10 mouse cellular contexts compared by ENCODE assay signal in genomic region chr14:55089199-55089947, GRCm38 (mm10). TPM values are rescaled to one million over a fixed set of nuclear protein-coding genes. Genes with fewer than 3 reads are reported as not detected.
DNase-seq lines count a peak whose midpoint lies in the region; ATAC-seq and TF ChIP-seq lines count a peak whose summit lies in the region.
"Had no signal": no experiment of that assay in that cellular context is flagged by ENCODE, and none has a peak within 500 bp of the region (broad histone marks: within the 10 kb centered on the region; RNA-seq: fewer than 3 reads in every experiment).

No protein-coding gene starts in this region.

- no peak for TF ChIP-seq CTCF in left cerebral cortex, adult 2 months (IDR thresholded peaks at IDR 0.05)

- peaks cover 49% of the 10 kb centered on the region for H3K4me1 ChIP-seq in midbrain, embryonic 14.5 days (ENCODE audit: control insufficient read depth, insufficient read depth, low read length)

- no peak for ATAC-seq in midbrain, embryonic 14.5 days (ENCODE audit: low FRiP score, low TSS enrichment)
- no peak for ATAC-seq in activated CD4-positive, CD25-positive, alpha-beta regulatory T cell, adult 4 months

- peak overlapping the region; percentile 89; the same call in 1 of the 2 replicates for H3K9ac ChIP-seq in midbrain, embryonic 14.5 days (replicated peaks; ENCODE audit: low read length)
- H3K9ac ChIP-seq: embryonic facial prominence, embryonic 15.5 days; limb, embryonic 13.5 days had no signal

- H3K9me3 ChIP-seq in midbrain, embryonic 14.5 days (ENCODE audit: control insufficient read depth, low read length): no peaks in the 10 kb centered on the region
- H3K9me3 ChIP-seq: embryonic facial prominence, embryonic 15.5 days; limb, embryonic 13.5 days had no signal

- peak overlapping the region; percentile 76 for H3K4me2 ChIP-seq in midbrain, embryonic 14.5 days (ENCODE audit: low read length)
- H3K4me2 ChIP-seq: embryonic facial prominence, embryonic 15.5 days; limb, embryonic 13.5 days had no signal

- peak overlapping the region; percentile 85 for H3K27ac ChIP-seq in left cerebral cortex, adult 2 months
- peak overlapping the region; percentile 45 for H3K27ac ChIP-seq in midbrain, embryonic 14.5 days (replicated peaks; ENCODE audit: low read depth, low read length)
- H3K27ac ChIP-seq: embryonic facial prominence, embryonic 15.5 days; limb, embryonic 13.5 days had no signal

- peaks cover 4% of the 10 kb centered on the region; the same call in 1 of the 2 replicates for H3K36me3 ChIP-seq in midbrain, embryonic 14.5 days (ENCODE audit: control insufficient read depth, insufficient read depth, low read length)
- H3K36me3 ChIP-seq: embryonic facial prominence, embryonic 15.5 days; limb, embryonic 13.5 days had no signal

- intact Hi-C loops in left cerebral cortex, adult 2 months (cut with DNase I): no loop called here

- no peaks in the 10 kb centered on the region for H3K27me3 ChIP-seq in midbrain, embryonic 14.5 days (ENCODE audit: control insufficient read depth, insufficient read depth, low read length)
- H3K27me3 ChIP-seq: embryonic facial prominence, embryonic 15.5 days; limb, embryonic 13.5 days had no signal

- 55% methylated on average over 13 of the region's 13 CpGs for WGBS in midbrain, embryonic 14.5 days

- peak overlapping the region; percentile 57 for H3K4me3 ChIP-seq in left cerebral cortex, adult 2 months
- peak overlapping the region; percentile 68 for H3K4me3 ChIP-seq in midbrain, embryonic 14.5 days (replicated peaks; ENCODE audit: low read depth, low read length)
- H3K4me3 ChIP-seq: embryonic facial prominence, embryonic 15.5 days; limb, embryonic 13.5 days had no signal

- peak; percentile 46 for DNase-seq in embryo, embryonic 10 days (ENCODE audit: low spot score)
- no peak for DNase-seq in embryo, embryonic 9.5 days (ENCODE audit: extremely low spot score)
- peak; percentile 59 to 68 for DNase-seq in left cerebral cortex, adult 2 months (ENCODE audit: extremely low spot score in 1 of 2, low spot score in 2 of 2)
- DNase-seq in left cerebral cortex, adult 8-10 months (ENCODE audit: low spot score in 2 of 2): no peak
- peak; percentile 31 to 46 for DNase-seq in cerebellum, postnatal 36 days
- peak; percentile 64 for DNase-seq in midbrain, embryonic 14.5 days
- no peak for DNase-seq in urinary bladder, adult 18-20 months (ENCODE audit: low spot score in 2 of 2)

RNA-seq across cellular contexts. Expression of gene Zfhx2, which starts 2.8 kb away (rescaled TPM):
- total RNA-seq in left cerebral cortex, adult 2 months (2021): 10 to 100 TPM; 47.0 to 61.6 TPM
- total RNA-seq in left cerebral cortex, adult 8-10 months (2022): 10 to 100 TPM; 36.0 to 41.7 (median 38.6) TPM
- 24.9 and 28.4 TPM in 2 replicates for polyA plus RNA-seq in midbrain, embryonic 14.5 days (2014; fragmentation: Nextera tagmentation; extraction: Ambion mirVana)
- 1 to 10 TPM; 5.4 to 5.5 TPM for polyA plus RNA-seq in activated CD4-positive, CD25-positive, alpha-beta regulatory T cell, adult 4 months (2017; shearing (Covaris generic))

RNA-seq across cellular contexts. Expression of gene Thtpa, which starts 5.2 kb away (rescaled TPM):
- total RNA-seq in left cerebral cortex, adult 2 months (2021): 10 to 100 TPM; 18.1 to 22.8 TPM
- 10 to 100 TPM; 26.2 to 31.5 (median 26.4) TPM for total RNA-seq in left cerebral cortex, adult 8-10 months (2022)
- 27.9 and 33.7 TPM in 2 replicates for polyA plus RNA-seq in midbrain, embryonic 14.5 days (2014; fragmentation: Nextera tagmentation; extraction: Ambion mirVana)
- 10 to 100 TPM in 1 of 2 experiments, 1 to 10 TPM in 1; 9.6 to 11.9 TPM for polyA plus RNA-seq in activated CD4-positive, CD25-positive, alpha-beta regulatory T cell, adult 4 months (2017; shearing (Covaris generic))

RNA-seq across cellular contexts. Expression of gene Ap1g2, which starts 17.0 kb away (rescaled TPM):
- 1 to 10 TPM; 7.7 to 9.5 TPM for total RNA-seq in left cerebral cortex, adult 2 months (2021)
- 10 to 100 TPM in 3 of 4 experiments, 1 to 10 TPM in 1; 9.1 to 12.7 (median 12.1) TPM for total RNA-seq in left cerebral cortex, adult 8-10 months (2022)
- 6.8 and 7.6 TPM in 2 replicates for polyA plus RNA-seq in midbrain, embryonic 14.5 days (2014; fragmentation: Nextera tagmentation; extraction: Ambion mirVana)
- polyA plus RNA-seq in activated CD4-positive, CD25-positive, alpha-beta regulatory T cell, adult 4 months (2017; shearing (Covaris generic)): 100 to 1,000 TPM in 1 of 2 experiments, 10 to 100 TPM in 1; 99.1 to 102 TPM

RNA-seq across cellular contexts. Expression of gene Jph4, which starts 27.4 kb away (rescaled TPM):
- 100 to 1,000 TPM; 300 to 347 TPM for total RNA-seq in left cerebral cortex, adult 2 months (2021)
- total RNA-seq in left cerebral cortex, adult 8-10 months (2022): 100 to 1,000 TPM; 289 to 301 (median 292) TPM
- polyA plus RNA-seq in midbrain, embryonic 14.5 days (2014; fragmentation: Nextera tagmentation; extraction: Ambion mirVana): 31.1 and 38.9 TPM in 2 replicates
- polyA plus RNA-seq in activated CD4-positive, CD25-positive, alpha-beta regulatory T cell, adult 4 months (2017; shearing (Covaris generic)): not detected

Comparison
In these comparisons a context has a peak if more than half of its experiments do, and no peak if none do; other contexts are left out.
1. DNase-seq: peak in embryo, embryonic 10 days (single experiment), left cerebral cortex, adult 2 months (2 of 2), cerebellum, postnatal 36 days (2 of 2) and midbrain, embryonic 14.5 days (single experiment); none in embryo, embryonic 9.5 days (single experiment), left cerebral cortex, adult 8-10 months (0 of 2) and urinary bladder, adult 18-20 months (0 of 2).